Mouse (Mus musculus) limb, embryonic 11.5 days (tissue): ENCODE results near the gene Hnrnph1. TPM values are rescaled to one million over a fixed set of nuclear protein-coding genes. Genes with fewer than 3 reads are reported as not detected.

ENCODE experiments used
- ATAC-seq: fragments of 200-750 bp; cut with Nextera tagmentation; 2 replicates; pipeline ENCODE4 v1.8.0; 2017; ENCODE audit warnings: low read depth; ENCODE audit not compliant: insufficient number of reproducible peaks, low FRiP score, low TSS enrichment
- DNase-seq: peaks from one replicate; pipeline ENCODE4 v3.0.0-alpha.2; 2015; ENCODE audit warnings: low spot score
- H3K27ac ChIP-seq: fragments of 300-500 bp; sonication (generic); replicated peaks from 2 replicates; pipeline ENCODE4 v1.5.1; 2014; ENCODE audit warnings: low read depth, mild to moderate bottlenecking, low read length
- H3K27me3 ChIP-seq: fragments of 300-500 bp; sonication (generic); 2 replicates; pipeline ENCODE4 v1.6.1; 2014; ENCODE audit warnings: mild to moderate bottlenecking, low read length, mixed read lengths; ENCODE audit not compliant: control insufficient read depth, insufficient read depth
- H3K36me3 ChIP-seq: fragments of 300-500 bp; sonication (generic); 2 replicates; pipeline ENCODE4 v1.6.1; 2014; ENCODE audit warnings: mild to moderate bottlenecking, low read length, moderate library complexity, mixed read lengths; ENCODE audit not compliant: control insufficient read depth, insufficient read depth
- H3K4me1 ChIP-seq: fragments of 300-500 bp; sonication (generic); 2 replicates; pipeline ENCODE4 v1.6.1; 2014; ENCODE audit warnings: low read length, mixed read lengths; ENCODE audit not compliant: control insufficient read depth, insufficient read depth
- H3K4me2 ChIP-seq: fragments of 300-500 bp; sonication (generic); 2 replicates; pipeline ENCODE4 v1.6.1; 2014; ENCODE audit warnings: low read depth, mild to moderate bottlenecking, moderate library complexity; ENCODE audit not compliant: severe bottlenecking
- H3K4me3 ChIP-seq: fragments of 300-500 bp; sonication (generic); 2 replicates; pipeline ENCODE4 v1.5.1; 2014; ENCODE audit warnings: low read depth, low read length
- H3K9ac ChIP-seq: fragments of 300-500 bp; sonication (generic); 2 replicates; pipeline ENCODE4 v1.6.1; 2014; ENCODE audit warnings: mild to moderate bottlenecking, low read length
- H3K9me3 ChIP-seq: fragments of 300-500 bp; sonication (generic); 2 replicates; pipeline ENCODE4 v1.6.1; 2016; ENCODE audit warnings: low read length; ENCODE audit not compliant: control insufficient read depth
- WGBS: fragments of 180-500 bp; shearing (Covaris S2); extraction: QIAGEN DNeasy Blood & Tissue Kit; methylation state at CpG from one replicate; pipeline ENCODE4 v1.1.7; 2014; 5-methylcytosine and 5-hydroxymethylcytosine counted together
- polyA plus RNA-seq: library from polyadenylated mRNA; unstranded; fragments of >200 nt; fragmentation: Nextera tagmentation; extraction: Ambion mirVana; gene quantifications from 2 replicates; pipeline ENCODE4 v1.2.1, GENCODE M21; 2014

Gene Hnrnph1
- polyA plus RNA-seq, 1 experiment from 2014 or later, result 809 TPM

DNA sequence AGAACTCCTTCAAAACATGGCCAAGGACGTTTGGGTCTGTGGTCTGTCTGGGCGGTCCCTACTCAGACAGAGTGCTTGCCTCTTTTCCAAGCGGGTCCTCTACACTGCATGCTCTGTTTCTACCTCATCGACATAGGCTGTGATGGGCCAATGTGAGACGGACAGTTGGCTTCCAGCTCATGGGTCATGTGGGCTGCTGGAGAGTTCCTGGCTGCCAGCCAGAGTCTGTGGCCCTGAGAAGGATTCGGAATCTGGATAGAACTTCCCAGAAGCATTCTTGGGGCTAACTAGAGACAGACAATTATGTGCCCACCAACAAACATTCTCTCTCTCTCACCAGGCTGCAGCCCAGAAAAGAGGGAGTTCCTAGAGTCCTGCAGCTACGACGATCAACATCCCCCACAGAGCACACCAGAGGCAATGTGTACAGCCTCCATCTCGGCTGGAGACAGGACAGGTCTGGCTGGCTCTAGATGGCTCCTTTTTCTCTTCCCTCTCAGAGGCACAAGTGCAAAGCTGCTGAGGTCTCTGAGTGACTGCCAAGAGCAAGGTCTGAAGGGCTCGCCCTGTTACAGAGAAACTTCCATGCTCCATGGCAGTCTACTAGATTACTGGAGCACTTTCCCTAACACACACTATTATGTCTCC is 26.7 kb downstream of the Hnrnph1 start:
- 85% methylated on average over 10 of the region's 10 CpGs for WGBS
- peaks cover 13% of the 10 kb centered on the region for H3K36me3 ChIP-seq
- DNase-seq (no peak), ATAC-seq (no peak)
- H3K4me1 ChIP-seq, result no peaks in the 10 kb centered on the region
- no peaks in the 10 kb centered on the region for H3K27me3 ChIP-seq
- no peaks in the 10 kb centered on the region for H3K9me3 ChIP-seq
- H3K4me2 ChIP-seq, result no peak overlapping the region
- H3K27ac ChIP-seq, result no peak overlapping the region
- no peak overlapping the region for H3K9ac ChIP-seq
- no peak overlapping the region for H3K4me3 ChIP-seq

- H3K9me3 ChIP-seq, result no peaks in the 10 kb centered on the region
- DNase-seq (no peak), ATAC-seq (no peak)
- peaks cover 5% of the 10 kb centered on the region; the same call in 1 of the 2 replicates for H3K36me3 ChIP-seq
- H3K4me2 ChIP-seq, result no peak overlapping the region
- H3K9ac ChIP-seq, result no peak overlapping the region
- no peak overlapping the region for H3K27ac ChIP-seq
- WGBS, result 83% methylated on average over 6 of the region's 6 CpGs
- H3K4me3 ChIP-seq, result no peak overlapping the region
- no peaks in the 10 kb centered on the region for H3K27me3 ChIP-seq
- H3K4me1 ChIP-seq, result no peaks in the 10 kb centered on the region
Observed at GRCm38 (mm10) chr11:50407235-50407634, 30.4 kb downstream of the Hnrnph1 start.

DNA sequence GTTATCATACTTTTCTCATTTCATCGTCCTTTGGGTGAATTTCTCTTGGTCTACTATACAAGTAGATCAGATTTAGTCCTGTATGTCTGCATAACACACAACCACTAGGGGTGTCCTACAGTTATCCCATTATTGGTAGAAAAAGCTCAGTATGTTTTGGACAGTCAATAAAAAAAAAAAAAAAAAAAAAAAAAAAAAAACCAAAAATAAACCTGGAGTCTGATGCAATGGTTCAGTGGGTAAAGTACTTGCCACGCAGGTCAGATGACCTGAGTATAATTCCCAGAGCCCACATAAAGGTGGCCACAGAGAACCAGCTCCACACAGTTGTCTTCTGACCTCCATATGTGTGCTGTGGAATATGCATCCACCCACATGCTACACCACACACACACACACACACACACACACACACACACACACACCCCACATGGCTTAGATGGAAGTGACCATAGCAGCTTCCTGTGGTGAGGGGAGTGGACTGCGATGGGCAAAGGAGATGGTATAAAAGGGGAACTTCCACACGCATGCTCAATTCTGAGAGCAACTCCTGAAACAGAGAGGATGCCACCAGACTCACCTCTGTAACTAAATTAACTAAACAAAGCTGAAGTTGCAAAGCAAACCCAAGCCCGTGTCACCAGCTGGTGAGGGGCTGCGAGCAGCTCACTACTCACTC is 38.9 kb downstream of the Hnrnph1 start:
- H3K4me3 ChIP-seq, result no peak overlapping the region
- DNase-seq (no peak), ATAC-seq (no peak)
- H3K9ac ChIP-seq, result no peak overlapping the region
- no peak overlapping the region for H3K27ac ChIP-seq
- peaks cover 4% of the 10 kb centered on the region; the same call in 1 of the 2 replicates for H3K36me3 ChIP-seq
- WGBS, result 95% methylated on average over 6 of the region's 6 CpGs
- no peaks in the 10 kb centered on the region for H3K4me1 ChIP-seq
- no peak overlapping the region for H3K4me2 ChIP-seq
- no peaks in the 10 kb centered on the region for H3K27me3 ChIP-seq
- H3K9me3 ChIP-seq, result no peaks in the 10 kb centered on the region

GRCm38 (mm10) chr11:50417856-50418255 is 41.1 kb downstream of the Hnrnph1 start:
- Histone ChIP-seq H3K4me1 (peaks cover 5% of the 10 kb centered on the region), H3K4me3 (no peak overlapping the region), H3K4me2 (no peak overlapping the region), H3K36me3 (peaks cover 2% of the 10 kb centered on the region; the same call in 1 of the 2 replicates), H3K9ac (no peak overlapping the region), H3K9me3 (no peaks in the 10 kb centered on the region), H3K27me3 (no peaks in the 10 kb centered on the region), H3K27ac (no peak overlapping the region)
- ATAC-seq (no peak), DNase-seq (no peak)
- 75% methylated on average over 2 of the region's 2 CpGs for WGBS

GRCm38 (mm10) chr11:50421461-50421860 is 44.7 kb downstream of the Hnrnph1 start:
- Histone ChIP-seq H3K4me2 (peak overlapping the region; percentile 77), H3K9me3 (no peaks in the 10 kb centered on the region), H3K27me3 (no peaks in the 10 kb centered on the region), H3K9ac (peak overlapping the region; percentile 47; the same call in 1 of the 2 replicates), H3K4me3 (peak overlapping the region; percentile 32), H3K36me3 (no peaks in the 10 kb centered on the region; the same call in 1 of the 2 replicates), H3K27ac (no peak overlapping the region), H3K4me1 (peaks cover 5% of the 10 kb centered on the region)
- no peak for ATAC-seq
- DNase-seq, result no peak
- 45% methylated on average over 5 of the region's 5 CpGs for WGBS

- peak; percentile 92 for DNase-seq
- H3K27ac ChIP-seq, result no peak overlapping the region
Observed at GRCm38 (mm10) chr11:50421934-50422780, 45.4 kb downstream of the Hnrnph1 start.

GRCm38 (mm10) chr11:50426056-50426455 is 49.3 kb downstream of the Hnrnph1 start:
- no peak overlapping the region for H3K4me2 ChIP-seq
- peaks cover 5% of the 10 kb centered on the region for H3K4me1 ChIP-seq
- H3K36me3 ChIP-seq, result no peaks in the 10 kb centered on the region
- no peak overlapping the region for H3K27ac ChIP-seq
- no peaks in the 10 kb centered on the region for H3K27me3 ChIP-seq
- no peak for ATAC-seq
- DNase-seq, result no peak
- 86% methylated on average over 4 of the region's 4 CpGs for WGBS
- no peak overlapping the region for H3K9ac ChIP-seq
- H3K9me3 ChIP-seq, result no peaks in the 10 kb centered on the region
- no peak overlapping the region for H3K4me3 ChIP-seq

More at GRCm38 (mm10) chr11:50421934-50422780, 45.4 kb downstream of the Hnrnph1 start:
- Histone ChIP-seq H3K9ac (peak overlapping the region; percentile 47; the same call in 1 of the 2 replicates), H3K36me3 (no peaks in the 10 kb centered on the region; the same call in 1 of the 2 replicates), H3K4me3 (peak overlapping the region; percentile 32), H3K4me2 (peak overlapping the region; percentile 77), H3K27me3 (no peaks in the 10 kb centered on the region), H3K9me3 (no peaks in the 10 kb centered on the region), H3K4me1 (peaks cover 5% of the 10 kb centered on the region)
- ATAC-seq, result peak; percentile 99
- 23% methylated on average over 22 of the region's 22 CpGs for WGBS
